ENCODE assay signal across 13 mouse cellular contexts in the genomic region with DNA sequence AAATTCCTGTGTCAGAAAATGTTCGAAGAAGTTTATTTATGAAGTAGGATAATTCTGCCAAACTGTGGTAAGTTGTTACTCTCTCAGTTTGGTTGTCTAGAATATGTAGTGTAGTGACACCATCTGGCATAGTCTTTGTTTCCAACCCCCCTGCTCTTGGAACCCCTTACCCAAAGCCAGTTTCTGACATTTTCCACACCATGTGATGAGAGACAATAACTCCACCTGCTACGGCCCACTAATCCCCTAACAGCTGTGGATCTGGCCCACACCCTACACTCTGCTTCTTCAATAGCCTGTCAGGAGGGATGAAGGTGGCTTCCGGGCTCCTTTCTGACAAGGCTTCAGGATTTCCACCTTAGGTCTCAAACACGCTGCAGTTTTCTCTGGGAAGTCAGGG. TPM values are rescaled to one million over a fixed set of nuclear protein-coding genes. Genes with fewer than 3 reads are reported as not detected.
A peak's percentile ranks its signal among the peaks of the same experiment; 100 is the strongest.
DNase-seq lines count a peak whose midpoint lies in the region; ATAC-seq and TF ChIP-seq lines count a peak whose summit lies in the region.
"Had no signal": no experiment of that assay in that cellular context is flagged by ENCODE, and none has a peak within 500 bp of the region (broad histone marks: within the 10 kb centered on the region; RNA-seq: fewer than 3 reads in every experiment).

No protein-coding gene starts in this region.

- H3K27ac ChIP-seq in intestine, embryonic 15.5 days = peak overlapping the region; percentile 22
- H3K27ac ChIP-seq in intestine, postnatal 0 days (ENCODE audit: low read depth, low read length) = no peak overlapping the region
- H3K27ac ChIP-seq in midbrain, embryonic 14.5 days (replicated peaks; ENCODE audit: low read depth, low read length) = no peak overlapping the region
- H3K27ac ChIP-seq: heart, embryonic 15.5 days; limb, embryonic 13.5 days had no signal

- 0 out of 2 replicates have a peak, but pooled peaks cover 3% of the 10 kb centered on the region for H3K4me1 ChIP-seq in intestine, embryonic 15.5 days (replicated peaks)
- H3K4me1 ChIP-seq in intestine, postnatal 0 days (replicated peaks; ENCODE audit: control insufficient read depth, insufficient read depth, low read length) = no peaks in the 10 kb centered on the region
- H3K4me1 ChIP-seq in midbrain, embryonic 14.5 days (ENCODE audit: control insufficient read depth, insufficient read depth, low read length) = no peaks in the 10 kb centered on the region
- H3K4me1 ChIP-seq: limb, embryonic 13.5 days had no signal

- peak; percentile 71 for DNase-seq in brain, embryonic 14.5 days (ENCODE audit: low read depth)
- peak; percentile 69 for DNase-seq in fibroblast of lung, adult 2 months (ENCODE audit: low read depth)
- peak; percentile 12 for DNase-seq in midbrain, embryonic 14.5 days
- DNase-seq in frontal cortex, postnatal 25 days (ENCODE audit: low spot score in 2 of 2) = no peak
- no peak for DNase-seq in frontal cortex, adult 2 months (ENCODE audit: extremely low spot score in 1 of 2, low spot score in 1 of 2)
- DNase-seq: kidney, postnatal 25 days; layer of hippocampus, postnatal 36 days; spleen, adult 18-20 months had no signal

- peaks cover 6% of the 10 kb centered on the region for H3K36me3 ChIP-seq in intestine, embryonic 15.5 days
- peaks cover 10% of the 10 kb centered on the region; the same call in 1 of the 2 replicates for H3K36me3 ChIP-seq in intestine, postnatal 0 days (ENCODE audit: control insufficient read depth, insufficient read depth)
- H3K36me3 ChIP-seq in midbrain, embryonic 14.5 days (ENCODE audit: control insufficient read depth, insufficient read depth, low read length) = 0 out of 2 replicates have a peak, but pooled peaks cover 3% of the 10 kb centered on the region

- 0 out of 2 replicates have a peak, but pooled peaks have one; percentile 35 for ATAC-seq in intestine, embryonic 15.5 days
- ATAC-seq in intestine, postnatal 0 days = no peak
- no peak; the same call in 1 of the 2 replicates for ATAC-seq in midbrain, embryonic 14.5 days (ENCODE audit: low FRiP score, low TSS enrichment)

- no peak for TF ChIP-seq POLR2A in brain, embryonic 14.5 days (IDR thresholded peaks at IDR 0.05; ENCODE audit: borderline replicate concordance, extremely low read depth, insufficient read depth, insufficient read length, poor library complexity, severe bottlenecking)

- TF ChIP-seq CTCF in intestine, postnatal 0 days (IDR thresholded peaks at IDR 0.05; ENCODE audit: low read depth) = no peak
- no peak for TF ChIP-seq CTCF in brain, embryonic 14.5 days (IDR thresholded peaks at IDR 0.05; ENCODE audit: borderline replicate concordance, extremely low read depth, insufficient read depth, insufficient read length)

- H3K4me2 ChIP-seq in intestine, embryonic 15.5 days (replicated peaks) = no peak overlapping the region
- H3K4me2 ChIP-seq in intestine, postnatal 0 days (replicated peaks; ENCODE audit: low read depth) = no peak overlapping the region
- no peak overlapping the region for H3K4me2 ChIP-seq in midbrain, embryonic 14.5 days (ENCODE audit: low read length)
- H3K4me2 ChIP-seq: heart, embryonic 15.5 days; limb, embryonic 13.5 days had no signal

- no peak overlapping the region for H3K4me3 ChIP-seq in intestine, embryonic 15.5 days (replicated peaks)
- no peak overlapping the region for H3K4me3 ChIP-seq in intestine, postnatal 0 days (ENCODE audit: low read depth, low read length)
- H3K4me3 ChIP-seq in midbrain, embryonic 14.5 days (replicated peaks; ENCODE audit: low read depth, low read length) = no peak overlapping the region
- H3K4me3 ChIP-seq: erythroblast, embryonic 14.5 days; heart, embryonic 15.5 days; limb, embryonic 13.5 days had no signal

- 56% methylated on average over 4 of the region's 4 CpGs for WGBS in intestine, embryonic 15.5 days
- 68% methylated on average over 4 of the region's 4 CpGs for WGBS in intestine, postnatal 0 days
- whole genome bisulfite sequencing in midbrain, embryonic 14.5 days = 42% methylated on average over 4 of the region's 4 CpGs

- H3K9ac ChIP-seq in intestine, embryonic 15.5 days = no peak overlapping the region
- no peak overlapping the region for H3K9ac ChIP-seq in intestine, postnatal 0 days (ENCODE audit: low read depth, low read length)
- no peak overlapping the region for H3K9ac ChIP-seq in midbrain, embryonic 14.5 days (replicated peaks; ENCODE audit: low read length)
- H3K9ac ChIP-seq: heart, embryonic 15.5 days; limb, embryonic 13.5 days had no signal

- no peaks in the 10 kb centered on the region for H3K9me3 ChIP-seq in intestine, embryonic 15.5 days
- no peaks in the 10 kb centered on the region for H3K9me3 ChIP-seq in intestine, postnatal 0 days (ENCODE audit: control insufficient read depth)
- H3K9me3 ChIP-seq in midbrain, embryonic 14.5 days (ENCODE audit: control insufficient read depth, low read length) = no peaks in the 10 kb centered on the region
- H3K9me3 ChIP-seq: heart, embryonic 15.5 days; limb, embryonic 13.5 days had no signal

- no peaks in the 10 kb centered on the region for H3K27me3 ChIP-seq in intestine, embryonic 15.5 days (replicated peaks)
- no peaks in the 10 kb centered on the region for H3K27me3 ChIP-seq in intestine, postnatal 0 days (replicated peaks; ENCODE audit: control insufficient read depth, insufficient read depth, low read length)
- no peaks in the 10 kb centered on the region for H3K27me3 ChIP-seq in midbrain, embryonic 14.5 days (ENCODE audit: control insufficient read depth, insufficient read depth, low read length)
- H3K27me3 ChIP-seq: heart, embryonic 15.5 days; limb, embryonic 13.5 days had no signal

RNA-seq across cellular contexts. Expression of a gene that starts 56.4 kb away (rescaled TPM):
- 33.1 and 35.1 TPM in 2 replicates for polyA plus RNA-seq in intestine, embryonic 15.5 days (2015; fragmentation: Nextera tagmentation; extraction: Ambion mirVana)
- 22.4 and 24.6 TPM in 2 replicates for polyA plus RNA-seq in intestine, postnatal 0 days (2015; fragmentation: Nextera tagmentation; extraction: Ambion mirVana)
- 29.3 and 34.5 TPM in 2 replicates for polyA plus RNA-seq in brain, embryonic 14.5 days (2012; rRNA removed)
- 43.8 and 44.6 TPM in 2 replicates for polyA plus RNA-seq in midbrain, embryonic 14.5 days (2014; fragmentation: Nextera tagmentation; extraction: Ambion mirVana)
- 27.0 and 29.9 TPM in 2 replicates for polyA plus RNA-seq in frontal cortex, adult 2 months (2012; rRNA removed)

Comparison
In these comparisons a context has a peak if more than half of its experiments do, and no peak if none do; other contexts are left out.
1. DNase-seq: peak in brain, embryonic 14.5 days (single experiment), fibroblast of lung, adult 2 months (single experiment) and midbrain, embryonic 14.5 days (single experiment); none in frontal cortex, postnatal 25 days (0 of 2) and frontal cortex, adult 2 months (0 of 2).